Mouse (Mus musculus): ENCODE results near the gene Phlpp1. TPM values are rescaled to one million over a fixed set of nuclear protein-coding genes. Genes with fewer than 3 reads are reported as not detected.

Gene Phlpp1
- polyA plus RNA-seq, 1 experiment from 2014 or later: 4.7 TPM

GRCm38 (mm10) chr1:106428580-106428979, 257.0 kb downstream of the Phlpp1 start:
- Histone ChIP-seq H3K4me3 (replicated peaks) (no peak overlapping the region), H3K4me2 (replicated peaks) (no peak overlapping the region), H3K27me3 (no peaks in the 10 kb centered on the region), H3K4me1 (peaks cover 8% of the 10 kb centered on the region; the same call in 1 of the 2 replicates), H3K36me3 (no peaks in the 10 kb centered on the region), H3K9ac (no peak overlapping the region), H3K27ac (replicated peaks) (no peak overlapping the region), H3K9me3 (replicated peaks) (no peaks in the 10 kb centered on the region)
- WGBS: 71% methylated on average over 4 of the region's 4 CpGs
- ATAC-seq (ENCODE audit: insufficient number of reproducible peaks, low FRiP score, low TSS enrichment, low read depth): no peak

- H3K9me3 ChIP-seq (replicated peaks): no peaks in the 10 kb centered on the region
- no peak for ATAC-seq (ENCODE audit: insufficient number of reproducible peaks, low FRiP score, low TSS enrichment, low read depth)
- no peak overlapping the region for H3K4me3 ChIP-seq (replicated peaks)
- H3K4me2 ChIP-seq (replicated peaks): no peak overlapping the region
- H3K27ac ChIP-seq (replicated peaks): no peak overlapping the region
- H3K27me3 ChIP-seq: no peaks in the 10 kb centered on the region
- H3K9ac ChIP-seq: no peak overlapping the region
- H3K4me1 ChIP-seq: no peaks in the 10 kb centered on the region
- no peaks in the 10 kb centered on the region for H3K36me3 ChIP-seq
- WGBS: 58% methylated on average over 2 of the region's 2 CpGs
These were observed 262.0 kb downstream of the Phlpp1 start for GRCm38 (mm10) chr1:106433580-106433979.

Other genes starting within 250 kb of the Phlpp1 start
- 2.4 and 2.6 TPM in 2 replicates for gene Zcchc2, start 181.3 kb upstream of the Phlpp1 start, polyA plus RNA-seq (2015; fragmentation: Nextera tagmentation; extraction: Ambion mirVana)

Measured in embryonic facial prominence, embryonic 15.5 days (tissue).